Mouse (Mus musculus): Measurements from ENCODE around the gene Gm13199.

DNA sequence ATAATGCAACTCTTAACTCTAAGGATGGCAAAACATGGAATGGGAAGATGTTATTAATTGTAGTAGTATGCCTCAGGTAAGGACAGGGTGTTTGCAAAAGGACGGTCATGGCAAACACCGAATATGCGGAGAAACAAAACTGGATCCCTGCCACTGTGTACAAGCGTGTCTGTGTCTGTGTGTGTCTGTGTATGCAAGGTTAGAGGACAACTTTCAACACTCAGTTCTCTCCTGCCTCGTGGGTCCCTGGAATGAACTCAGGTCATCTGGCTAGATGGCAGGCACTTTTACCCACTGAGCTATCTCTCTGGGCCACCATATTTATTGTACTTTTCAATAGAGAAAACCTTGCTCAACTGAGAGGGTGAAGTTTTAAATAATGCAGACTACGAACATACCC, 40.3 kb downstream of the Gm13199 start:
- TF ChIP-seq CTCF (conservative IDR thresholded peaks at IDR 0.05; ENCODE audit: insufficient read depth, insufficient read length, low read depth, low read length) (no peak), POLR2A (IDR thresholded peaks at IDR 0.05; ENCODE audit: low read depth, low read length) (no peak)
